Mouse (Mus musculus): ENCODE measurements around the gene Pygm.

Pygm gene

GRCm38 (mm10) chr19:6351431-6352106 is 32.6 kb upstream of the Pygm start:
- CTCF ChIA-PET: interaction anchor here (0.6 to 1.0 kb wide), 4 partner anchors 8 to 210 kb away, joined by 3 to 4 read pairs (median 3); no protein-coding TSS in a partner anchor

GRCm38 (mm10) chr19:6352107-6352505 is 32.1 kb upstream of the Pygm start:
- CTCF ChIA-PET: interaction anchor here (1.0 kb wide), 1 partner anchor 10 kb away, joined by 3 read pairs; no protein-coding TSS in a partner anchor

DNA sequence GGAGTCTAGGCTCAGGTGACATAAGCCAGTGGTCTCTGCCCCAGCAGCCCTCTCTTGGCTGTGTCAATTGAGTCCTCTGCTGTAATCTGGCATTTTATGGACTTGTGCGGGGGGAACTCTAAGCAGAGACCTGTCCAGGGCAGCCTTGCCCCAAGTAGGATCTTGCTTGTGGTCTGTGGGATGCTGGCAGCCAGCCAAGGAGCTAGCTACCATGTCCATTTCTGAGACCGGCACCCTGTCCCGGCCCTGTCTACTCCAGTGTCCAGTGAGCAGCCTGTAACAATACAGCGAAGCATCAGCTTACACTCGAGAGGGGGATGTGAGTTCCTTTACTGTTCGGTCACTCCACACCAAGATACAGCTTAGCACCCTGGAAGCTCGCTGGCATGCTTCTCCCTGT is 30.2 kb upstream of the Pygm start:
- CTCF ChIA-PET: no interaction called here

DNA sequence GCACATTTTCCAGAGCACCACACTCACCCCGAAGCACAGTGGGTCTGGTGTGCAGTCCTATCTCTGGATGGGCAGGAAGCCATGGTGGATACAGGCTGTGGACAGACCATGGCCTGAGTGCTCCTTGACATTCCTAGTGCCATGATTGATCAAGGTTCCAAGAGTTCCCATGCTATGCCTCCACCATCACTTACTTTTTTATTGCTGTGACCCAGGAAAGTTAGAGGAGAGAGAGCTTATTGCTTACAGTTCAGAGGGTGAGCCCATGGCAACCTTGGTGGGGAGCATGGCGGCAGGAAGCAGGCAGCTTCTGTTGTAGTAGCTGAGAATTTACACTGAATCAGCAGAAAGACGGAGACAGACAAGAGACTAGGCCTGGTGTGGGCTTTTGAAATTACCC is 22.9 kb upstream of the Pygm start:
- CTCF ChIA-PET: no interaction called here

- CTCF ChIA-PET: no interaction called here
These were observed 21.1 kb upstream of the Pygm start for GRCm38 (mm10) chr19:6363091-6363410.

DNA sequence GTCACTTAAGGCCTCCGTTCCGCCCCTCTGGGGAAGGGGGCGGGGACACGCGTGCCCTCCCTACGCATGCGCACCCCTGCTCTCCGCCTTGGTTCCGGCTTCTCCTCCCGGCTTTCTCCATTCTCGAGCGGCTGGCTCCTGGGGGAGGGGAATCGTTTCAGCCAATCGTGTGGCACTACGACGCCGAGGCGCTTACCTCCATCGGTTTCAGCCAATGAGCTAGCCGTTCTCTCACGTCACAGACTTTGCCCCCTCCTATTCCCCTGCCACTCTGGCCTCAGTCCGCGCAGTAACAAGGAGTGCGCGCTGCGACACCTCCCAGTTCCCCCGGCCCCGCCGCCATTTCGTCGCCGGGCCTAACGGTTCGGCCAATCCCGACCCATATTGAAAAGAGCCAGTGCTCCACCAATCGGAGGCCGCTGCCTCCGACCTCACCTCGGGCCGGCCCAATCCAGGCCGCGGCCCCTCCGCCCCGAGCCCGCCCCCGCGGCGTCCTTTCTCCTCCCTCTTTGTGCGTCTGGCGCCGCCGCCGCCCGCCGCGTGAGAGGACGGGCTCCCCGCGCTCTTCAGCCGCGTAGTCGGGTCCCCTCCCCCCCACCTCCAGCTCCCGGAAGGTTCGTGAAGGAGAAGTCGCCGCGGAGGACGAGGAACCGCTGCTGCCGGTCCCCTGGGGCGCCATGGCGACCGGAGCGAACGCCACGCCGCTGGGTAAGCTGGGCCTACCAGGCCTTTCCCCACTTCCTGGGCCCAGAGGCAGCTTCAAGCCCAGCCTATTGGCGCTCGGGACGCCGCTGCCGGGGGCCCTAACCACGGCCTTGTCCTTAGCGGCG is 20.6 kb upstream of the Pygm start, which contains the start of gene Sf1:
Sf1 (plus strand) TSS at position 280 of the 830 bp plus-strand sequence.
- CTCF ChIA-PET: no interaction called here

DNA sequence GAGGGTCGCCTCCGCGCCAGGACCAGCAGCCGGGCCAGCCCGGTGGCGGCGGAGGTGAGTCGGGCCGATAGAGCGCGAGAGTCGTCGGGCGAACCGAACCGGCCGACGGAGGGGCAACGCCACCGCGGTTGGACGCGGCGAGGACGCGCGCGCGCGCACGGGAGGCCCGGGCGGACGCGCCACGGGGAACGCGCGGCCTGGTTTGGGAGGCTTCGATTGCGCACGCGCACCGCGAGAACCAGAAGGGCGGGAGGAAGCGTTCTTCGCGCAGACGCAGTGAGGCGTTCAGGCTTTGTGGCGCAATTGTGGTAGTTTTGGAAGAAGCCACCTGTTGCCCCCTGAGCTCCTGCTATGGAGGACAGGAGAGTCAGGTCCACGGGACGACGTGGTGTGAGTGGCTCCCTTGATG is 19.9 kb upstream of the Pygm start:
- CTCF ChIA-PET: no interaction called here

GRCm38 (mm10) chr19:6364842-6365241 is 19.4 kb upstream of the Pygm start:
- CTCF ChIA-PET: no interaction called here

- CTCF ChIA-PET: interaction anchor here (0.5 kb wide), 1 partner anchor 19 kb away, joined by 3 read pairs; no protein-coding TSS in a partner anchor
These were observed 14.0 kb upstream of the Pygm start for GRCm38 (mm10) chr19:6370175-6370574.

- CTCF ChIA-PET: no interaction called here
These were observed 11.8 kb upstream of the Pygm start for GRCm38 (mm10) chr19:6372433-6372832.

GRCm38 (mm10) chr19:6373539-6374400 is 10.4 kb upstream of the Pygm start:
- CTCF ChIA-PET: interaction anchor here (0.6 to 0.9 kb wide), 3 partner anchors 10 to 21 kb away, joined by 3 read pairs; no protein-coding TSS in a partner anchor

DNA sequence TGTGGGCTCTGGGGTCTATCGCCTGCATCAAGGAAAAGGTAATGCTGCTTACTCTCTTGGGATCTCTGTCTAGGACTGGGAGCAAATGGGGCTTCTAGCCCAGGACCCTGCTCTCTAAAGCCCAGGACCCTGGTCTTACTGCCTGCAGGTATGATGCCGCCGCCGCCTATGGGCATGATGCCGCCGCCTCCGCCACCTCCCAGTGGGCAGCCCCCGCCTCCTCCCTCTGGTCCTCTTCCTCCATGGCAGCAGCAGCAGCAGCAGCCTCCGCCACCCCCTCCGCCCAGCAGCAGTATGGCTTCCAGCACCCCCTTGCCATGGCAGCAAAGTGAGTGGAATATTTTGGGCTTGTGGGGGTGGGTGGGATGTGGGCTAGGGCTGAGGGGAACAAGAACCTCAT is 9.6 kb upstream of the Pygm start:
- CTCF ChIA-PET: no interaction called here

DNA sequence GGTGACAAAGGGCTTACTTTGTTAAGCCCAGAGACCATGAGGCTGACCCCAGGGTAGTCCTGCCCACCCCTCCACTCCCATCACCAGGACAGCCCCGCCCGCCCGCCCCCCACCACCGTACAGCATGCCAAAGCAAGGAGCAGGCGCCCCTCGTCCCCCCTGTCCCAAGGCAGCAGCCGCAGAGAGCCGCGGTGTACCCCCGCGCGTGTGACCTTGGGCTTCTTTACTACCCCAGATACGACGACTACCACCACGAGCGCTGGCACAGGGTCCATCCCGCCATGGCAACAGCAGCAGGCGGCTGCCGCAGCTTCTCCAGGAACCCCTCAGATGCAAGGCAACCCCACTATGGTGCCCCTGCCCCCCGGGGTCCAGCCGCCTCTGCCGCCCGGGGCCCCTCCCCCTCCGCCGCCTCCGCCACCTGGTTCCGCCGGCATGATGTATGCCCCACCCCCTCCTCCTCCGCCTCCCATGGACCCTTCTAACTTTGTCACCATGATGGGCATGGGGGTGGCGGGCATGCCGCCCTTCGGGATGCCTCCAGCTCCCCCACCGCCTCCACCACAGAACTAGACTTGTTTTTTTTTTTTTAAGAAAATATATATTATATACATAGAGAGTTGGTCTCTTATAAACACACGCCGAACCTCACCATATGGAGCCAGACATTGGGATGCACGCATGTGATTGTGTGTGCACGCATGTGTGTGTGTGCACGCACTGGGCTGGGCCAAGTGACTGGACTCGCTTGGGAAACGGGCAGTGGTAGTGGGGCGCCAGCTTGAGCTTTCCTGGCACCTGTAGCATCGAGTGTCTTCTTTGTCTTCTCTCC is 8.6 kb upstream of the Pygm start:
- CTCF ChIA-PET: no interaction called here

DNA sequence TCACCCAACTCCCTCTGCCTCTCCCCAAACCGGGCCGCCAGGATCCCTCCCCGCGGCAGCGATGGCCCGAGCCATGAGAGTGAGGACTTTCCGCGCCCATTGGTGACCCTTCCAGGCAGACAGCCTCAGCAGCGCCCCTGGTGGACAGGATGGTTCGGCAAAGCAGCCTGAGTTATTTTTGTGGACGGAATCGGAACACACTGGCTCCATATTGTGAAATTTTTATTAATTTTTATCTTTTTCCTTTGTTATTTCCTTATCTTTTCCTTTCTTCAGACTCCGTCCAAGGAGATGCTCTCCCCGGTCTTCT is 8.0 kb upstream of the Pygm start:
- CTCF ChIA-PET: no interaction called here

- CTCF ChIA-PET: no interaction called here
These were observed 7.6 kb upstream of the Pygm start for GRCm38 (mm10) chr19:6376643-6377042.

DNA sequence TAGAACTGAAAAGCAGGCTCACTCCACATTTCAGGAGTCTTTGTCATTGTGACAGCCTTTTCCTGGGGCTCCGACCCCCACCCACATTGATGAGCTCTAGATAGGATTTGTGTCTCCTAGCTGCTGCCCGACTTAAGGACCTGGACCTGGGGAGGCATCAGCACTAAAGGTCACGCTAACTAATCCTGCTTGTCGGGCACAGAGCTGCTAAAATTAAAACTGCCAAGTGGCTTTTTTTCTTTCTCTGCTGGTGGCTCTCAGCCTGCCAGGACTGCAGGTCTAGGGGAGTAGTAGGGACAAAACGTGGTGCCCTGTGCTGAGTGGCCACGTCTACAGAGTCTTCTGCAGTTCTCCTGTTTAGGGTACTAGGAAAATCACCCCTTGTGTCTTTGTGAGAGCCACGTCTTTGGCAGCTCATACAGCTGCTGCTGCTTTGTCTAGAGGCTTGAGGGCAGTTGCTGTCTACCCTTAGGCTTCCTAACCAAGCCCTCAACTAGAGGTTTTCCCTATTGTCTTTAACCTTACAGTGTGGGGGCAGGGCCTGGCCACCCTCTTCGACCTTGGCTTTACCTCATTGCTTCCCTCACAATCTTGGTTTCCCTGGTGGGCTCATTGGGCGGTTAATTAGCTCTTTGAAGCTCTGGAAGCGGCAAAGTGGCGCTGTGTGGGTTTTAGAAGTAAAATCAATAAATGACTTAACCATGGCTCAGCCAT is 6.7 kb upstream of the Pygm start:
- CTCF ChIA-PET: no interaction called here

DNA sequence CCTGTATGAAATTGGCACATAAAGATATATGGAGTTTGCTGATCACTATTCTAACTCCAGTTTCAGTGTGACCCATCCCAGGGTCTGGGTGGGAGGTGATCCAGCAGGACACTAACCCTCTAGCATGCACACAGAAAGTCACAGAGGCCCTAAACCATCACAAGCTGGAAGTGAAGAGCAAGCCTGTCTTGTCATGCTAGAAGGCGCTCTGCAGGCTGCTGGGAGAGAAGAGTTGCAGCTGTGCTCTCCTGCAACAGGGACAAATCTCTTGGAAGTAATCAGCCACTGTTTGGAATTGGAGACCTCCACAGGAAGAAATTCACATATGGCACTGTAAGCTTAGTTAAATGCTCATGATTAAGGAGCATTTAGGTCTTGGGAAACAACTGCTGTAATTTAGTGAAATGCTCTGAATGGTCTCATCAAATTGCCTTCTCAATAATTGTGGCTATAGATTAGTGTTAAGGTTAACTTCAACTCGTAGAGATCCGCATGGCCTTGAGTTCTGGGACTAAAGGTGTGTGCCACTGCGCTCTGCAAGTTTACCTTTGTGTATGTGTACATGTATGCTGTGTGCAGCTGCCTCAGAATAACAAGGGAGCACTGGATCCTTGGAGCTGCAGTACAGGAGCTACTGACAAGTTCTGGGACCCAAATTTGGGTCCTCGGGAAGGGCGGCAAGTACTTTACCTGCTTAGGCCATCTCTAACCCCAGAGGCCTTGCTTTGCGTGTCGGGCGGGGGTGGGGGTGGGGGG is 3.6 kb upstream of the Pygm start:
- CTCF ChIA-PET: no interaction called here

DNA sequence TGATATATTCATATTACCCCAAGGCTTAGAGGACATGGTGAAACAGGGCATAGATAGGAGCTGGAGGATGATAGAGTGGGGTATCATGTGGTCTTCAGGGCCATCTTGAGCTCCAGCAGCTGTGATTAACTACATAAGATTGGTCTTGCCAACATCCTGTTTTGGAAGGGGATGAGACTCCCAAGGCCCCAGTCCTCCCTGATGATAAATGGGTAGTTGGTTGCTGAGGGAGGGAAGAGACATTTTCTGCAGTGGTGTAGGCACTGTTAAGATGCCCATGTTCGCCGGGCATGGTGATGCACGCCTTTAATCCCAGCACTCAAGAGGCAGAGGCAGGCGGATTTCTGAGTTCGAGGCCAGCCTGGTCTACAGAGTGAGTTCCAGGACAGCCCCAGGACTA is 3.0 kb upstream of the Pygm start:
- CTCF ChIA-PET: no interaction called here

- CTCF ChIA-PET: no interaction called here
These were observed 1.8 kb upstream of the Pygm start for GRCm38 (mm10) chr19:6382323-6382924.

GRCm38 (mm10) chr19:6383470-6383869 is 729 bp upstream of the Pygm start:
- CTCF ChIA-PET: interaction anchor here (0.6 to 0.8 kb wide), 2 partner anchors 10 to 632 kb away, joined by 3 read pairs; no protein-coding TSS in a partner anchor
